Mouse (Mus musculus): ENCODE measurements around the gene Glis1.

DNA sequence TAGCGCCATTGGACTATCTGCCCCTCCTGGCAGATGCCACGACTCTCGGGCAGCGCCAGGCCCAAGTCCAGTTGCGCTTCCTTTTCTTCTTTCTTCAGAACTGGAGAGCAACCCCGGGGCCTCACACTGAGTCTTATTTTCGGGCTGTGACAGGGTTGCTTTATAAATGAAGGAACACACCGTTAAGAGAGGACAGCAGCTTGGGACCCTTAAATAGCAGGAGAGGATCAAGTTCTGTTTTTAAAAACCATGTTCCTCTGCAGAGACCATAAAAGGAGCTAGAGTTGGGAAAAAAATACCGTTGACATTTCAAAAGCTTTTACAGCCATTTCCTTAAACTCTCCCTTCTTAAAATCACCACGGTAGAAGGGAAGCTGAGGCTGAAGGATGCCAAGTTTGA lies 241.3 kb downstream of the Glis1 start:
- no peak for TF ChIP-seq ZC3H11A (IDR thresholded peaks at IDR 0.05; ENCODE audit: borderline replicate concordance, low read depth, low read length)
- no peak for TF ChIP-seq MAFK (IDR thresholded peaks at IDR 0.05; ENCODE audit: insufficient read depth, low read depth, low read length)
- no peak for TF ChIP-seq HCFC1 (IDR thresholded peaks at IDR 0.05; ENCODE audit: borderline replicate concordance, insufficient read depth, low read length)
- no peak for TF ChIP-seq ZNF384 (IDR thresholded peaks at IDR 0.05; ENCODE audit: low read depth, low read length)
- TF ChIP-seq CHD2 (IDR thresholded peaks at IDR 0.05; ENCODE audit: low read depth, low read length), result no peak

Measured in ES-E14 (cell line).